Mouse (Mus musculus) gonadal fat pad, adult 2 months (tissue): ENCODE data around the gene Mindy3. TPM values are rescaled to one million over a fixed set of nuclear protein-coding genes. Genes with fewer than 3 reads are reported as not detected.

Source experiments
- DNase-seq: peaks from one replicate; pipeline ENCODE4 v3.0.0-alpha.2; 2012; ENCODE audit warnings: low read depth
- polyA plus RNA-seq: library from polyadenylated mRNA; depleted of rRNA; stranded (reverse); fragments of >200 nt; gene quantifications from 2 replicates; pipeline ENCODE4 v1.2.3, GENCODE M21; 2012; rRNA removed

Mindy3 gene
- polyA plus RNA-seq, 1 experiment = 46.8 TPM

- no peak for DNase-seq
Observed at GRCm38 (mm10) chr2:12301431-12302170, 117.7 kb downstream of the Mindy3 start, which contains the start of gene Itga8. Gene Itga8, minus strand, starts transcription at chr2:12301922.

GRCm38 (mm10) chr2:12300449-12301228 is 118.6 kb downstream of the Mindy3 start:
- DNase-seq = no peak

- DNase-seq = no peak
Observed at GRCm38 (mm10) chr2:12297287-12297686, 122.0 kb downstream of the Mindy3 start.

Other genes with a start within 250 kb of the Mindy3 start
- 3.4 and 5.6 TPM in 2 replicates for gene Itga8, start 117.5 kb downstream of the Mindy3 start, polyA plus RNA-seq